Mouse (Mus musculus) stomach, embryonic 14.5 days (tissue): ENCODE measurements around the gene Trim71. TPM values are rescaled to one million over a fixed set of nuclear protein-coding genes. Genes with fewer than 3 reads are reported as not detected.

Source experiments
- ATAC-seq: fragments of 200-750 bp; cut with Nextera tagmentation; 2 replicates; pipeline ENCODE4 v1.8.0; 2017; ENCODE audit warnings: low read depth, moderate TSS enrichment; ENCODE audit not compliant: insufficient number of reproducible peaks, insufficient read depth, low FRiP score
- H3K27ac ChIP-seq: fragments of 300-500 bp; sonication (generic); 2 replicates; pipeline ENCODE4 v1.5.1; 2014; ENCODE audit warnings: mild to moderate bottlenecking, low read length, moderate library complexity, mixed read lengths
- H3K27me3 ChIP-seq: fragments of 300-500 bp; sonication (generic); 2 replicates; pipeline ENCODE4 v1.6.1; 2014; ENCODE audit warnings: low read length, control low read depth, mixed read lengths; ENCODE audit not compliant: control insufficient read depth, insufficient read depth
- H3K36me3 ChIP-seq: fragments of 300-500 bp; sonication (generic); 2 replicates; pipeline ENCODE4 v1.6.1; 2014; ENCODE audit warnings: mild to moderate bottlenecking, control low read depth, low read length, moderate library complexity, mixed read lengths; ENCODE audit not compliant: control insufficient read depth, insufficient read depth
- H3K4me1 ChIP-seq: fragments of 300-500 bp; sonication (generic); 2 replicates; pipeline ENCODE4 v1.6.1; 2014; ENCODE audit warnings: low read length, control low read depth, mixed read lengths; ENCODE audit not compliant: control insufficient read depth, insufficient read depth
- H3K4me2 ChIP-seq: fragments of 300-500 bp; sonication (generic); replicated peaks from 2 replicates; pipeline ENCODE4 v1.6.1; 2014; ENCODE audit warnings: low read depth, low read length, control low read depth
- H3K4me3 ChIP-seq: fragments of 300-500 bp; sonication (generic); 2 replicates; pipeline ENCODE4 v1.5.1; 2014; ENCODE audit warnings: low read depth, low read length, control low read depth
- H3K9ac ChIP-seq: fragments of 300-500 bp; sonication (generic); replicated peaks from 2 replicates; pipeline ENCODE4 v1.6.1; 2014; ENCODE audit warnings: low read depth, mild to moderate bottlenecking, control low read depth, low read length, moderate library complexity, mixed read lengths
- H3K9me3 ChIP-seq: fragments of 300-500 bp; sonication (generic); 2 replicates; pipeline ENCODE4 v1.6.1; 2016; ENCODE audit warnings: low read depth, low read length, control low read depth; ENCODE audit not compliant: control insufficient read depth
- WGBS: fragments of 180-500 bp; shearing (Covaris S2); extraction: QIAGEN DNeasy Blood & Tissue Kit; methylation state at CpG from one replicate; pipeline ENCODE4 v1.1.7; 2014; 5-methylcytosine and 5-hydroxymethylcytosine counted together
- polyA plus RNA-seq: library from polyadenylated mRNA; unstranded; fragments of >200 nt; fragmentation: Nextera tagmentation; extraction: Ambion mirVana; gene quantifications from 2 replicates; pipeline ENCODE4 v1.2.1, GENCODE M21; 2014

Trim71 gene
- polyA plus RNA-seq, 1 experiment from 2014 or later: 1.4 TPM

- no peak overlapping the region for H3K4me2 ChIP-seq
- no peak for ATAC-seq
- 76% methylated on average over 13 of the region's 13 CpGs for WGBS
- H3K9me3 ChIP-seq: peaks cover 10% of the 10 kb centered on the region
- H3K9ac ChIP-seq: no peak overlapping the region
- H3K27ac ChIP-seq: no peak overlapping the region
- no peak overlapping the region for H3K4me3 ChIP-seq
- H3K36me3 ChIP-seq: peaks cover 10% of the 10 kb centered on the region
- H3K4me1 ChIP-seq: no peaks in the 10 kb centered on the region
- no peaks in the 10 kb centered on the region for H3K27me3 ChIP-seq
Observed at GRCm38 (mm10) chr9:114517924-114518497, 46.2 kb downstream of the Trim71 start.

GRCm38 (mm10) chr9:114515364-114515763 is 48.8 kb downstream of the Trim71 start, which contains the start of gene C130032M10Rik:
TSS of gene C130032M10Rik (plus strand) at chr9:114515697.
- Histone ChIP-seq H3K27me3 (no peaks in the 10 kb centered on the region), H3K4me1 (no peaks in the 10 kb centered on the region), H3K4me2 (no peak within 1 kb of the TSS), H3K9me3 (peaks cover 21% of the 10 kb centered on the region), H3K36me3 (peaks cover 11% of the 10 kb centered on the region), H3K27ac (no peak within 1 kb of the TSS), H3K4me3 (no peak within 1 kb of the TSS), H3K9ac (no peak within 1 kb of the TSS)
- WGBS: 67% methylated on average over 11 of the region's 11 CpGs
- ATAC-seq: 0 out of 2 replicates have a peak, but pooled peaks have one; percentile 6

DNA sequence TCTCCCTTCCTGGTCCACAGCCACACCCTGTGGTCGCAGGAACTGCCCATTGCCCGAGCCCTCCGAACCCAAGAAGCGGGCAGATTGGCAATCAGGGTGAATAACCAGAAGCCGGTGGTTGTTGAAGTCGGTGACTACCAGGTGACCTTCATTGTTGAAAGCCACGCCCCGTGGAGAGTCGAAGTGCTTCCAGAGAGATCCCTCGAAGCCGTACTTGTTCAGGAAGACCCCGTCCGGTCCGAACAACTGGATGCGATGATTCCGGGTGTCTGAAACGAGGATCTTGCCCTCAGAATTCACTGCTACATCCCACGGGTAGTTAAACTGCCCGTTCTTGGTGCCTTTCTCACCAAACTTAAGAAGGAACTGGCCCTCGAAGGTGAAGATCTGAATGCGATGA is 51.3 kb downstream of the Trim71 start:
- no peaks in the 10 kb centered on the region for H3K4me1 ChIP-seq
- H3K36me3 ChIP-seq: peaks cover 11% of the 10 kb centered on the region
- no peak overlapping the region for H3K27ac ChIP-seq
- H3K27me3 ChIP-seq: no peaks in the 10 kb centered on the region
- no peak overlapping the region for H3K4me3 ChIP-seq
- ATAC-seq: no peak
- no peak overlapping the region for H3K4me2 ChIP-seq
- H3K9me3 ChIP-seq: peaks cover 24% of the 10 kb centered on the region
- no peak overlapping the region for H3K9ac ChIP-seq
- WGBS: 97% methylated on average over 21 of the region's 21 CpGs

DNA sequence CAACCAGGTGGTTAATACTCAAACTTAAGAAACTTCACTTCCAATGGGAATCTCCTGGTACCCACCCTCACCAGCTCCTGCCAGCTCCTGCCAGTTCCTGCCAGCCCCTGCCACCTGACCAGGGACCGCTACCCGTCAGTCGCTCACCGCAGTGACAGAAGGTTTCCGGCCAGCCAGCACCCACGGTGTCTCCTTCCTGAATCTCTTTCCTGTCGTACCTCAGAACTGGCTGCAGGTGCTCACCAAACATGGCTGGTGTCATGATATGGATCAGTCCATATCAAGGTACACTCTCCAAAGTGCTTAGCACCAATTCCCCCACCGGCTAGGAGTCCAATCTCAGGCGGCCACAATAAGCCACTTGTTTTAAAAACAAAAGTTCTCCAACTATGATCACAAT is 54.4 kb downstream of the Trim71 start:
- peaks cover 11% of the 10 kb centered on the region for H3K36me3 ChIP-seq
- H3K4me1 ChIP-seq: no peaks in the 10 kb centered on the region
- H3K9me3 ChIP-seq: peaks cover 24% of the 10 kb centered on the region
- WGBS: 93% methylated on average over 9 of the region's 9 CpGs
- H3K9ac ChIP-seq: no peak overlapping the region
- H3K27me3 ChIP-seq: no peaks in the 10 kb centered on the region
- H3K4me2 ChIP-seq: no peak overlapping the region
- no peak for ATAC-seq
- H3K4me3 ChIP-seq: no peak overlapping the region
- no peak overlapping the region for H3K27ac ChIP-seq

DNA sequence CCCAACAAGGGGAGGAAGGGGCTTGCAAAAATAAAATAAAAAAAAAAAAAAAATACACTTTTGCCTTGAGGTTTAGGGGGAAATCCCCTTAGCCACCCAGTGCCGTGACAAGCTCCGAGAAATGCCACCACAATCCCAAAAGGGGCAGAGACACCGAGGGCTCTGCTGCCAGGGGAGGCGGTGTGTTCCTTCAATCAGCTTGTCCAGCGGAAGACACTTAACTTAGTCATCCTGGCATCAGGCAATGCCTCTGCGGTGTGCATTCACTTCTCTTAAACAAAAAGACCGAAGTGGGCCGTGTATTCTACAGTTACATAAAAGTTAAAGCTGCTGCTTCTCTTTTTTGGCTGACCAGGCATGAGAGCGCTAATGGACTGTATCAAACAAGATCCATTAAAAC is 56.7 kb downstream of the Trim71 start:
- 92% methylated on average over 9 of the region's 9 CpGs for WGBS
- Histone ChIP-seq H3K4me2 (no peak overlapping the region), H3K4me1 (no peaks in the 10 kb centered on the region)

GRCm38 (mm10) chr9:114506564-114506963 is 57.6 kb downstream of the Trim71 start:
- no peak overlapping the region for H3K4me3 ChIP-seq
- H3K36me3 ChIP-seq: no peaks in the 10 kb centered on the region
- H3K27me3 ChIP-seq: no peaks in the 10 kb centered on the region
- H3K9ac ChIP-seq: no peak overlapping the region
- H3K9me3 ChIP-seq: peaks cover 7% of the 10 kb centered on the region; the same call in 1 of the 2 replicates
- no peak for ATAC-seq
- no peak overlapping the region for H3K27ac ChIP-seq
- no peaks in the 10 kb centered on the region for H3K4me1 ChIP-seq
- H3K4me2 ChIP-seq: no peak overlapping the region
- 64% methylated on average over 4 of the region's 4 CpGs for WGBS

More for the DNA sequence above, 56.7 kb downstream of the Trim71 start:
- no peak for ATAC-seq
- H3K27me3 ChIP-seq: no peaks in the 10 kb centered on the region
- H3K27ac ChIP-seq: no peak overlapping the region
- H3K4me3 ChIP-seq: no peak overlapping the region
- peaks cover 8% of the 10 kb centered on the region; the same call in 1 of the 2 replicates for H3K9me3 ChIP-seq
- no peaks in the 10 kb centered on the region for H3K36me3 ChIP-seq
- H3K9ac ChIP-seq: no peak overlapping the region

DNA sequence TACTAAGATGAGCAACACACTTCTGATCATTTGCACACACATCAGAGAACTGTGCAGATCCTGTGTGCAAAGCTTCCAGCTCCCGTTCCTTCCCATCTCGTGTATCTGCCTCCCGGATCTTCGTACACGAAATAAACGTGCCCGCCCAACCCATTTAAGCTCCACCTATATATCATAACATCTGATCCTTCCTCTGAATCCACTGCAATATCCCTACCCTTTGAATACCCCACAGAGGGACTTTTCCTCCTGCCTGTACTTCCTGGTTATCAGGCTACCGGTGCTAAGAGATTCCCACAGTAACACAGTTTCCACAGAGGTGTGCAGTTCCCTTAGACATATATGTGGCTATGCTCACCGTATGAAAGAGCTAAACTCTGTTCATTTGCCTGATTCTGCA is 59.4 kb downstream of the Trim71 start, which contains the start of gene Ccr4:
Ccr4 (minus strand) TSS at position 101 of the 400 bp plus-strand sequence.
- no peaks in the 10 kb centered on the region for H3K27me3 ChIP-seq
- 0 out of 2 replicates have a peak, but pooled peaks cover 3% of the 10 kb centered on the region for H3K9me3 ChIP-seq
- H3K27ac ChIP-seq: no peak within 1 kb of the TSS
- no peak within 1 kb of the TSS for H3K9ac ChIP-seq
- 86% methylated on average over 9 of the region's 9 CpGs for WGBS
- no peaks in the 10 kb centered on the region for H3K36me3 ChIP-seq
- H3K4me3 ChIP-seq: no peak within 1 kb of the TSS
- no peak within 1 kb of the TSS for H3K4me2 ChIP-seq
- no peaks in the 10 kb centered on the region for H3K4me1 ChIP-seq
- ATAC-seq: no peak

- ATAC-seq: no peak
- Histone ChIP-seq H3K36me3 (no peaks in the 10 kb centered on the region), H3K27ac (no peak overlapping the region), H3K9me3 (no peaks in the 10 kb centered on the region), H3K9ac (no peak overlapping the region), H3K4me3 (no peak overlapping the region), H3K4me2 (no peak overlapping the region), H3K4me1 (no peaks in the 10 kb centered on the region), H3K27me3 (no peaks in the 10 kb centered on the region)
- WGBS: 61% methylated on average over 15 of the region's 15 CpGs
Observed at GRCm38 (mm10) chr9:114502711-114503427, 61.3 kb downstream of the Trim71 start.
